Mouse (Mus musculus) retina, adult 2 months (tissue): ENCODE data around the gene Tkfc.

Experiments
- DNase-seq: peaks from one replicate; pipeline ENCODE4 v3.0.0-alpha.2; 2012; ENCODE audit warnings: low read depth, low spot score

Gene Tkfc

DNA sequence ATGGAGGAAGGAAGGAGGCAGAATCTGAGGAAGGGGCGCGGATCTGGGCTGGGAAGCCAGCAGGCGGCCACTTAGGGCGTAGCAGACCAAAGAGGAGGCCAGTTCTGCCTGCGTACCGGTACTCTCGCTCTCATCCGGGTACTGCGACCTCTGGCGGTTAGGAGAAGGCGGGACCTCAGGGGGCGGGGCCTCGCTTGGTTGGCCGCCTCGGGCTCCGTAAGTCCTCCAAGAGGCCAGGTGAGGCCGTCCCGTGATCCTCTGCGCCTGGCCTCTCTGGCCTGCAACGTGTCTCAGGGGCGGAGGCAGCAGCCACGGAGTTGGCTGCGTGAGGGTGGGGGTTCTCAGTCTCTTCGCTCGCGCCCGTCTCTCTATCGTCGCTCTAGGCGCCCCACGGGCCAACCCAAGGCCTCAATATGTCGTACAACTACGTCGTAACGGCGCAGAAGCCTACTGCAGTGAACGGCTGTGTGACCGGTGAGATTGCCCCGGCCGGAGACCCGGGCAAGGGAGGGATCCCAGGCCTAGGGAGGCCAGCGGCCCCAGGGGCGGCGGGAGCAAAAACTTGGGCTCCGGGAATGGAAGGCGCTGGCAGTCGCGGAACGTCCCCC lies at the start of gene Tkfc, which contains the start of gene Ddb1:
Gene Tkfc, minus strand, starts transcription at position 362 of the 608 bp plus-strand sequence.
Gene Ddb1, plus strand, starts transcription at position 35 of the 608 bp plus-strand sequence.
- peak; percentile 96 for DNase-seq

DNA sequence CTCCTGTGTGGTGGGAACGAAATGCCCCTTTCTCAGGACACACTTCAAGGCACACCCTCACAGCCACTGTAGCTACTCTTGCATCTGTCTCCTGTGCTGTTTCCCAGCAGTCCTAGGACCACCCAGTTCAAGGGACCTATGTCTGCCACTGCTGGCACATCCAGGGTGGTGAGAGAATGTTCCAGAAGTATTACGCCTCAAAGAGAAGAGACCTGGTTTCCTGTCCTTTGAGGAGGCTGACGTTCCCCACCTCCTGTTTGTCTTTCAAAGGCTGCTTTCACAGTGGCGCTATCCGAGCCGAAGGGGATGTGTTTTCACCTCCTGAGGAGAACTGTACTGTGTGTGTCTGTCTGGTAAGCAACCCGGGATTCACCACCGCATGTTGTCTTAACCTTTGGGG lies 42.7 kb upstream of the Tkfc start:
- DNase-seq: no peak

DNA sequence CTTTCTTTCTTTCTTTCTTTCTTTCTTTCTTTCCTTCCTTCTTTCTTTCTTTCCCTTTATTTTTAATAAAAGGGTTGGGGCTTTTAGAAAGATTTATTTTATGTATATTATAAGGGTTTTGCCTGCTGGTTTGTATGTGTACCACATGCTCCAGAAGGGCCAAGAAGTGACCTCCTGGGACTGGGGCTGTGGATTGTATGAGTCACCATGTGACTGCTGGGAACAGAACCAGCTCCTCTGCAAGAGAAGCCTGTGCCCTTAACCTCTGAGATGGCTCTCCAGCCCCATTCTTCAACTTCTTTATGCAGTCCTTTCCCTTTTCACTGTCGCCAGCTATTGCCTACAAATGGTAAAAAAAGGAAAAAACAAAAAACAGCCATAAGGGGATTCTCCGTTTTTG lies 40.2 kb upstream of the Tkfc start:
- DNase-seq: no peak

DNA sequence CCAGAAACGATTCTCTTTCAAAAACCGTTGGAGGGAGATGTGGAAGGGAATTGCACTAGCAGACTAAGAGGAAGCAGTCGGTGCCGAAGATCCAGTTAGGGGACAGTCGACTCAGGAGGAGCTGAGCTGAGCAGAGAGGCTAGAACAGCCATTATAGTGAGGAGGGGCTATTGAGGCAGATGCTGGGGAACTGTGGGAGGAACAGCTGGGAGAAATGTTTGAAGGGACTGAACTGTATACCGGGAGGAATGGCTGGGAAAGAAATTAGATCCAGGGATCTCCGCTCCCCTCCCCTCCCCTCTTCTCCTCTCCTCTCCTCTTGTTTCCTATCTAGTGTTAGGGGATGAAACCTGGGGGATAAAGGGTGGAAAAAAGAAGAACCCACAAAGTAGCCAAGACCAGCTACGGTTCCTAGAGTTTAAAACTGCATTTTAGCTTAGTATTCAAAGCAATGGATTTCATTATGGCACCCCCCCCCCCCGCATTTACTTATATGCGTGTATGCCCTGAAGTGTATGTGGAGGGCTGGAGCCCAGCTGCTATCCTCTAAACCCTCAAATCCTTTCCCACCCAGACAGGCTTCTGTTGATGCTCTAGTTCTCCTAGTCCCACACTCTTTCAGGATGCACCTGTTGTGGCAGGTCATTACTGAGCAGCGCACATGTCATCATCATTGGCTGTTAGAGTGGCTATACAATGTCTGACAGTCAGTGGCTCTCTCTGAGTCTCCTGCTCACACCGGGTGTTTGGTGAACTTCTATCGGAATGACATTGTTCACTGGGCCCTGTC lies 35.3 kb upstream of the Tkfc start:
- DNase-seq: no peak

DNA sequence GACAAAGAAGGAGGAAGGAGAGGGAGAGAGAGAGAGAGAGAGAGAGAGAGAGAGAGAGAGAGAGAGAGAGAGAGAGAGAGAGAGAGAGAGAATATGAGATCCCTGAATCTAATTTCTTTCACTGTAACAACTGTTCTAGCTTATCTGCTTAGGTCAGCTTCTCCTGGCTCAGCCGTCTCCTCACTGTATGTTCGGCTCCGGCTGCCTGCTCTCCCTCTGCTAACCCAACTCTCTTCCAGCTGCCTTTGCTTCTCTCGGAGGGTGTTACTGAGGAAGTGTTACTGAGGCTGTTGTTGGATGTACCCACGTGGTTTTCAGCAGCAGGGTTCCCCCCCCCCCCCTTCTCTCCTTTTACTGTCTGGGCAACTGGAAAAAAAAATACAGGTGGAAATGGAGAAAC lies 34.6 kb upstream of the Tkfc start:
- no peak for DNase-seq

DNA sequence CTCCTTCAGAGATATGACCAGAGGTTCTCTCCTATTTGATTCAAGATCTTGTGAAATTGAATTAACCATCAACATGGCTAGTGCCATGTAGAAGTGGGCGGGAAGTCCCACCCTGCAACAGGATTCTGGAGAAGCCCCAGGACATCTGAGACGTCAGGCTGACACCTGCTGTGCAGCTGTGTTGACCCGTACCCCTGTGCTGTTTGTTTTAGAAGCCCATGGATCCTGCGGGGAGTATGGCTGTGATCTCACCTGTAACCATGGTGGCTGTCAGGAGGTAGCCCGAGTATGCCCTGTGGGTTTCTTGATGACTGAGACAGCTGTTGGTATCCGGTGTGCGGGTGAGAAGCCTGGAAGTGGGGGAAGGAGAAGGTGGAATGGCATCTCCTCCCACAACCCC lies 32.4 kb upstream of the Tkfc start:
- no peak for DNase-seq

DNA sequence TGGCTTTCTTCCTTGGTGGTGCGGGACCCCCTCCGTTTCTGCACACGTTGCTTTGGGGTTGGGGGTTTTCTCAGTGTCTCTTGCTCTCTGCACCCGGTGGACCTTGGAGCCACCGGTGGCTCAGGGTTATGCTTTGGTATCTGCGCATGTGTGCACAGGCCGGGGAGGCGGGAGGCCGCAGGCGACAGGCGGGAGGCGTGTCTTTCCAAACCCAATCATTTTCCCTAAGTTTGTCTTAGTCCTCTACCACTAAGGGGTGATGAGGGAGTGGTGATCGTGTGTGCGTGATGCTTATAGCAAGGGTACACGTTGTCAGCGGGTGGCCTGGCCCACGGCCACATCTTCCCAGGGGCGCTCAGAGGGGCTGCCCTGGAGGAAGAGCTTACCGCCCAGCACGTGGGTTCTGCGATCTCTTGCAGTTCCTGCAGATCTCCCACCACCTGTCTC lies 29.4 kb upstream of the Tkfc start:
- no peak for DNase-seq

DNA sequence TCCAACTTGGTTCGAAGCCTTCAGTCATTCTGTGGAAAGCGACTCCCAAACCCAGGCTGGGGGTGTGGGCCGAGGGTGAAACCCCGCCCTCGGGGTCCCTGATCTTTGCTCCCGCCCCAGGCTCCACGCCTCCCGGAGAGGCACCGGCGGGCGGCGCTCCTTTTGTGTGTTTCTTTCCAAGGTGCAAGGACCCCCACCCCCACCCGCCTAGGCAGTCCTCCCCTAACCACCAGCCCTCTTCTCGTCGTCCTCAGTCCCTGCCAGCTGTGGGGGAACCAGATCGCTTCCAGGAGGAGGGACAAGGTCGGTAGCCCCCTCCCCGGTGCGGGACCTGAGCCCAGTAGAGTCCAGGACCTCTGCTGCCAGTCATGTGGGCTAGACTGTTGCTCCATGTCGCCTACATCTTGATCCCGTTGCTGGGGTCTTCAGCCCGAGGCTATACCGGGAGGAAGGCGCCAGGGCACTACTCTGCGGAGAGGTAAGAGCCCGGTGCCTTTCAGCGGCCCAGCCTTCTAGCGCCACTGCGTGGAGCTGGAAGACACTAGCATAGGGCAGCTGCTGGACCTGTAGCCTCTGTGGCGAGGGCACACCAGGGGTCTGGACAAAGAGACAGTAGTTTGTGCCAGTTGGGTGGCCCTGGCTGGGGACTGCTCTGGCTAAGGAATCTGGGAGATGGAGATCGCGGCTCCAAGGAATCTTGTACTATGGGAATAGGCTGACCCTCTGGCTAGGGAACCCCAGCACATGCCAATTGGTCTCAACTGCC lies 28.8 kb upstream of the Tkfc start, which contains the start of gene Vwce:
Gene Vwce, plus strand, starts transcription at position 108 of the 766 bp plus-strand sequence.
- no peak for DNase-seq

DNA sequence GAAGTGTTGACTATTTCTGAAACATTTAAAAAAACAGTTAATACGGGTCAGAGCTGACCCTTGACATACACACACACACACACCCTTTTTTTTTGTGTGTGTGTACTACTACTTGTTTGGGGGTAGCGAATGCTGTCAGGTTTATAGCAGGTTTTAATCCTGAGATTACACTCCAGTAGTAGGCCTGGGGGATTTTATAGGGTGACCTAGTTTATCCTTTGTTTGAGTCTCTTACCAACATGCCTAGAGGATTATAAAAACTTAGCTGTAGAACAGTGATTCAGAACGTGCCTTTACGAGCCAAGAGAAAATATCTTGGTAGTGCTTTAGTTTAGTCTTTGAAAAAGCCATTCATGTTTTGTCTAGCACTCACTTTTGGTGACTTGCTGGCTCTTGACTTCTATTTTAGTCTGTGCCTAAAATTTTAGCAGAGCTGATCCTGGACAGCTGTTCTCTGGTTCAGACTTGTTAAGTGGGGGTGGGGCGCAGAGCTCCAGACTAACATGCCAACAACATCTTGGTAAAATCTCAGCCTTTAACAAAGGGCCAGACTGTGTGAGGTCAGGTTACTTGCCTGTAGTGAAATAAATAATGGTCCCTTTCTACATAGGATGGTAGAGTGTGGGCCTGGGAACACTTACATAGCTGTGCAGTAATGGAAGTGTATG lies 3.3 kb upstream of the Tkfc start:
- peak; percentile 54 for DNase-seq

DNA sequence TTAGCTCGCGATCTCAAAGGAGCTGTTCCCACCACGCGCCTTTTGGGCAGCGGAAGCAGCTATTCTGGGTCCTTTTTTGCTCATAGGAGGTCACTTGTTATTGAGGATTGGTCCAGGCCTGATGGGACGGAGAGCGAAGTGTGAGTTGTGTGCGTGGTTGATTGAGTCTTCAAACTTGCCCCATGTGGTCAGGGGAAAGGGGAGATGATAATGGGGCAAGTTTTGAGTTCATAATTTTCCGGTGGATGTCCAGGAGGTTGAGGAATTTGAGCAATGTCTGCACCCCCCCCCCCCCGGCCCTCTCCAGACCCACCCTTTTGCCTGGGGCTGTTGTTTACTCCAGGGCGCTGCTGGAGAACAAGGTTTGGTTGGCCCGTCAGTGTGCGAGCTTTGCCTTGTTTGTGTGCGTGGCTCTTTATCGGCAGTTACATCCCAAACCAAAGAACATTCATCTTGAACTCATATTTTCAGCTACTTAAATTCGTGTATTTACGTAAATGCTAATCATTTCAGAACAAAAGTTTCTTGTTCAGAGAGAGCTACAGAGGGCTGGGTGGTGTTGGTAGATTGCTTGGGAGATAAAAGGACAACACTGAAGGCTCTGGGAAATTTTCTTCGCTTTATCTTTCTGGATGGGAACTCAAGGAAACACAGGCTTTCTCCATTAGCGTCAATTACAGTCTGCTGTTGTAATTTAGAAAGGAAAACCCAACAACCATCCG lies 608 bp upstream of the Tkfc start:
- DNase-seq: no peak

DNA sequence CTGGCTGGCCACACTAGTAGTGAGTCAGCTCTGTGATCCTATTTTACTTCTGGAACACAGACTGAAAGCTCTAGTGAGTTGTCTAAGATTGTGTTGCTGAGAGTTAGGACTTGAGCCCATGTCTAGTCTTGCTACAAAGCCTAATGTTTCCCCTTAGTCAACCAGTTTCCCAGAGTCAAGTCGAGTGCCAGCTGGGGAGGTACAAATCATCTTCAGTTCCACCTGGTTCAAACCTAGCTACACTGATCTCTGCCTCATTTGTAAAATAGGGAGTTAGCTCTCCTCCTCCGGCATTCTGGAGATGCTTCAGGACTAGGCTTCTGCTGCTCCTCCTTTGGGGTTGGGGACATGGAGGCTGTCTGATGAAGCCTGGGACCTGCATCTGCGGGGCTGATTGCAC lies 920 bp downstream of the Tkfc start:
- DNase-seq: no peak

DNA sequence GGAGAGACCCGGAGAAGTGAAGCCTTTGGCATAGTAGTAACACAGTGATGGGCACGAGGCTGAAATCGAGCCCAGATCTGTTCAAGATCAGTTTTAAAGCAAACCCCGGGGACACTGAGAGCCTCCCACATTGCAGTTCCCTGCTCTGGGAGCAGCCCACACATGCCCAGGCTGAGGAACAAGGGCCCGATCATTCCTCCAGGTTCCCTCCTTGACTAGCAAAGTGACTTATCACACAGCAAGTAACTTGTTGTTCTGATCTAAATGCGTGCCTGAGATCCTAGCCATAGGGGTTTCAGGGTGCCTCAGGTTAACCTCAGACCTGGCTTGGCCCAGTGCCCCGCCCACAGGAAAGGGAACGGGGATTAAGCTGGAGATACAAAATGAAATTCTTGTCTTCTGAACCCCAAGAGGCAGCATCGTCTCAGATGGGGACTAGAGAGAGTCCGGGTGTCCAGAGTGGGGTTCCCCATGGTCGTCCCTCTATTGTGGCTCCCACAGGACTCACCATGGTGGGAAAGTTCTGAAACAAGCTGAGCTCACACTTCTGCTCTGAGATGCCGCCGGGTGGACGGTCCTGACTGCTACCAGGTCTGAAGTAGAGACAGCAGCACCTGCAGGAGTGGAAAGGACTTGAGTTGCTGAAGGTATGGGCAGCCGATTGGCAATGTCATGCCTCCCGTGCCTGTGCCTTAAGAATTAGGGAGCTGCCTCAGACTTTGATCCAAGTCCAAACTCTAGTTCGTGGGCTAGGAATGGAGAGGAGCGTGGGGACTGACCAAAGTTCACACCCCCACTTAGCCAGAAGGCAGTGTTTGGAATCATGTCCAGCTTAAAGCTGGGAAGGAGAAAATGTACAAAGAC lies 1.6 kb downstream of the Tkfc start:
- no peak for DNase-seq

DNA sequence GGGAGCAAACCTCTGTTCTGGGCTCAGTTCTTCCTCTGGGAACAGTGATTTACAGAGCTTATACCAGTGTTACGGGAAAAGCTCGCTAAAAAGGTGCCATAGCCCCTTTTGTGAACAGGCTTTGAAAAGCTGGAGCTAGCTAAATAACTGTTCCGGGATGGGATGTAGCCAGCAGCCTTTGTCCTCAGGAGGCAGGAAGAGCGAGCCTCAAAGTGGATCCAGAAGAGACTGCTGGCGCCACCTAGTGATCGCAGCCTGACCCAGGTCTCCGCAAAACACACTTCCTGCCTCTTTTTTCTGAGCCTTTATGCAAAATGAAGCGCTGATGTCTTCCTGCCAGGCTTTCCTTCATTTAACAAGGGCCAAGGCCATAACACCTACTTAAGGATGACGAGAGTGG lies 2.7 kb downstream of the Tkfc start:
- peak; percentile 51 for DNase-seq

DNA sequence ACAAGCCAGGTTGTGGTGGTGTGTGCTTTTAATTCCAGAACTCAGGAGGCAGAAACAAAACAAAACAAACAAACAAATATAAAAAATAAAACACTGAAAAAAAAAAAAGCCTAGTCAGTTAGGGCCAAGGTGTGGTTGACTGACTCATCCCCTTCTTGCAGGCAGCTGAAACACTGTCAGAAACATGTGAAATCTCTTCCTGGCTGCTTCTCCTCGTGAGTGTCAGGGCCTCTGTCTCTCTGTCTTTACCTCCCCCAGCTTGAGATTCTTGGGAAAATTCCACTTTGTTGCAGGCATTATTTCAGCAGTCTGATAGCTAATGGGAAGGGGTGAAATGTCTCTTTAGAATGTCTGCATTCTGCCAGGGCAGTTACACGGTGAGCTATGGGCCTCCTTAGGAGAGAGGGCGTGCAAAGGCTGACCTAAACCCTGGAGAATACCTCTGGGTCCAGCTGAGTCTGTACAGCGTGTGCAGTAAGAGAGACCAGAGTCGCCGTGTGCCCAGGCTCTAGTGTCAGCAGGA lies 3.1 kb downstream of the Tkfc start:
- no peak for DNase-seq

DNA sequence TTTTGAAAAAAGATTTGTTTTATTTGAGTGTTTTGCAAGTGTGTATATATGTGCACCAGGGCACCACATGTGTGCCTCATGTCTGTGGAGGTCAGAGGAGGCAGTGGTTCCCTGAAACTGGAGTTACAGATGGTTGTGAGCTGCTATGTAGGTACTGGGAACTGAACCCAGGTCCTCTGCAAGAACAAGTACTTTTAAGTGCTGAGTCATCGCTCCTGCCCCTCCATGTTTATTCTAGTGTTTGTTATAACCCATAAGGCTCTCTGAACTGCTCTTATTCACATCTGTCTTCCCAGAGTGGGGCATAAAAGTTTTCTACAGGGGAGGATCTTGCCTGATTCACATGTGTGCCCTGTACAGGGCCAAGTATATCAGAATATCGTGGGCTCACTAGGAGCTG lies 5.8 kb downstream of the Tkfc start:
- DNase-seq: no peak

DNA sequence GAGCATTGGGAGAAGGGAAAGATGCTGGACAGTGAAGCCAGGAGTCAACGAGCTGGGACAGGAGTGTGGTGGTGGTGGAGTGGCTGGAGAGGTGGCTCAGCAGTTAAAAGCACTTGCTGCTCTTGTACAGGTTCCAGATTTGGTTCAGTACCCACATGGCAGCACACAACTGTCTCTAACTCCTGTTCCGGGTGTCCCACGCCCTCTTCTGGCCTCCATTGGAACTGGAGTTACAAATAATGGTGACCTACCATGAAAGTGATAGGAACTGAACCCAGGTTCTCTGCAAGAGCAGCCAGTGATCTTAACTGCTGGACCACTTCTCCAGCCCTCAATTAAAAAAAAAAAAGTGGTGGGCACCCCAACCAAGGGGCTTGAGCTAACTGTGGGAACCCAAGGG lies 7.3 kb downstream of the Tkfc start:
- no peak for DNase-seq

DNA sequence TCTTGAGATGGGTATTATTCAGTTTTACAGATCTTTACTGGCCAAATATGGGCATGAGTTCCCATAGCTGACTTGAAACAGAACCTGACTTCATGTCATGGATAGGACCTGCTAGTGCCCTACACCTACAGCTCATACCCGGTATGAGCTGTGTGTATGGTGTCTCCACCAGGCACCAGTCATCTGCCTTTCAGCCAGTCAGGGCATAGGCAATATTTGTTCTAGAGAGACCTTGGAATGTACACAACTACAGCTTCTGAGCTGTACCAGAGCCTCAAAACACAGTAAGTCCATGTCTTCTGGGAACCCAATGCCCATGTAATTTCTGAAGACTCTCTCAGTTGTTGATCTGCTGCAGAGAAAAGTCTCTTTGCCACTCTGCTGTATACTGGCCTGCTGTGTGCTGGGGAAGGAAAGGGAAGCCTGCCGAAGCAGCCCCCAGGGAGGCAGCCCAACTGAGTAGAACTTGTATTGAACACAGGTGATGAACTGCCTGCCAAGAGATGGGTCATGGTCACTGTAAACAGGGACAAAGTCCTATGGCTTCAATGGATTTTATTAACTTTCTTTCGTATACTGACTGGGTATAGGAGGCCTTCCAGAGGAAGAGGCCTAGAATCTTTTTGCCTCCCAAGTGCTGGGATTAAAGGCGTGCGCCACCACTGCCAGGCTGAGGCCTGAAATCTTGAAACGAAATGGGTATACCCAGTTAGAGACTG lies 13.6 kb downstream of the Tkfc start:
- no peak for DNase-seq

DNA sequence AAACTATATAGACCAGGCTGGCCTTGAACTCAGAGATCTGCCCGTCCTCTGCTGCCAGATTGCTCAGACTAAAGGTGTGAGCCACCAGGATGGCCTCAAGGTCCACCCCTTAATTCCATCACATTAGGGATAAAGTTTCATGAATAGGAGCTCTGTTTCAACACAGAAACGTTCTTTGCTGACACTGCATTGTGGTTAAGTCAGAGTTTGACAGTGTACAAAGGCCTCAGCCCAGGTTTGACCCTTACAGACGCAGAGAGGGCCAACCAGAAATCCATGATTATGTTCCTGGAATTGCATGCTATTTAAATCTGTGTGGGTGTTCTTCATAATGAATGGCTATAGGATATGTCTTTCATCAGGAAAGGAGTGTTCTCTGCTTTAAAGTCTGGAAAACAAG lies 15.2 kb downstream of the Tkfc start:
- no peak for DNase-seq

DNA sequence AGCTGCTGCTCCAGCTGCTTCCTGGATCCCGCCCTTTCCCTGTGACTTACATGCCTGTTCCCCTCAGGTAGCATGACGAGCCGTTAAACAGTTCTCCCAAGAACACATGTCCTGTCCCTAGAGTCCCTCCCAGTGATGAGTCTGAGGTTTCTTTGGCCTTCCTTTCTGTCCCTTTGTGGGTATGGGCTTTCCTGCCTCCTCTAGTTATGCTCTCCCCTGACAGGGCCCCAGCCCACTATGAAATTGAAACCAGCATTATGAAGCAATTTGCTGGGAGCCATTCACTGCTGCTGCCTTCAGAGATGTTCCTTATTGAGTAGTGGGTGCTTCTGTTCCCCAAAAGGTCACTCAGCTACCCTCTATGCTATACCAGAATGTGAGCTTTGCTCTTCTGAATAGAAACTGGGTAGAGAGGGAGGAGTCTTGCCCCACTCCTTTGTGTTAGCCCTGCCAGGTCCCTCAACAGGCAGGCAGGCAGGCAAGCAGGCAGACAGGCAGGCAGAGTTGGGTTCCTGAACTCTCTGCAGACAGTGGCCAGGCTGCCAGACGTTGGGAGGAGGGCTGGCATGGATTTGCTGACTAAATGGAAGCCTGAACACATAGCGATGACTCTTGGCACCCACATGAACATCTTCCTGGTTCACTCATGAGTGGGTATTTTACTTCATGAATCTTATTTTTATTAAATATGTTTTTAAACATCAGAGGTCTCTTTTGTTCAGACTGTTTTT lies 16.2 kb downstream of the Tkfc start:
- no peak for DNase-seq
